Mouse (Mus musculus) urinary bladder, postnatal 4 days (tissue): ENCODE measurements around the gene B3gnt2.
A peak's percentile ranks its signal among the peaks of the same experiment; 100 is the strongest.
"Not testable (repeated sequence)": the region's sequence is repeated elsewhere in the genome, so short reads cannot be mapped to it uniquely, and the experiment has no call there.

ENCODE experiments used
- DNase-seq, 2 experiments: peaks; one replicate each; pipeline ENCODE4 v3.0.0; 2021 to 2022; ENCODE audit warnings: low spot score in 2 of 2

The B3gnt2 gene

GRCm38 (mm10) chr11:22774821-22775220 lies 85.9 kb downstream of the B3gnt2 start:
- peak in 1 of 2 experiments; percentile 26 for DNase-seq

- DNase-seq, result no peak
These were observed 94.5 kb downstream of the B3gnt2 start for GRCm38 (mm10) chr11:22766238-22766637.

GRCm38 (mm10) chr11:22765425-22765824 lies 95.3 kb downstream of the B3gnt2 start:
- peak in 1 of 2 experiments; percentile 36 for DNase-seq

GRCm38 (mm10) chr11:22763556-22764295 lies 97.0 kb downstream of the B3gnt2 start:
- peak in 1 of 2 experiments; percentile 23 for DNase-seq

GRCm38 (mm10) chr11:22763055-22763454 lies 97.7 kb downstream of the B3gnt2 start:
- DNase-seq, result peak in 1 of 2 experiments; percentile 32

GRCm38 (mm10) chr11:22762236-22762927 lies 98.4 kb downstream of the B3gnt2 start:
- peak in 1 of 2 experiments; percentile 47 for DNase-seq

- peak in 1 of 2 experiments; percentile 7 for DNase-seq
These were observed 101.0 kb downstream of the B3gnt2 start for GRCm38 (mm10) chr11:22759783-22760182.

- DNase-seq, result peak in 1 of 2 experiments; percentile 33
These were observed 104.4 kb downstream of the B3gnt2 start for GRCm38 (mm10) chr11:22756168-22756980.

GRCm38 (mm10) chr11:22755180-22755579 lies 105.6 kb downstream of the B3gnt2 start:
- peak in 1 of 2 experiments; percentile 32 for DNase-seq

GRCm38 (mm10) chr11:22752596-22752995 lies 108.2 kb downstream of the B3gnt2 start:
- DNase-seq, result peak in 1 of 2 experiments; percentile 39

GRCm38 (mm10) chr11:22751592-22751991 lies 109.2 kb downstream of the B3gnt2 start:
- DNase-seq, result peak in 1 of 2 experiments; percentile 9

- DNase-seq, result no peak
These were observed 113.4 kb downstream of the B3gnt2 start for GRCm38 (mm10) chr11:22747406-22747805.

- no peak for DNase-seq
These were observed 115.4 kb downstream of the B3gnt2 start for GRCm38 (mm10) chr11:22745356-22745755.

GRCm38 (mm10) chr11:22743561-22744269 lies 117.0 kb downstream of the B3gnt2 start:
- DNase-seq, result no peak

- DNase-seq, result no peak
These were observed 118.6 kb downstream of the B3gnt2 start for GRCm38 (mm10) chr11:22741998-22742626.

- no peak for DNase-seq
These were observed 119.3 kb downstream of the B3gnt2 start for GRCm38 (mm10) chr11:22741436-22741835.

- no peak for DNase-seq
These were observed 121.1 kb downstream of the B3gnt2 start for GRCm38 (mm10) chr11:22739497-22740288.

- no peak for DNase-seq
These were observed 124.1 kb downstream of the B3gnt2 start for GRCm38 (mm10) chr11:22736521-22737225.

- not testable (repeated sequence) for DNase-seq
These were observed 125.6 kb downstream of the B3gnt2 start for GRCm38 (mm10) chr11:22735128-22735527.
